8 mouse cellular contexts compared by ENCODE assay signal in genomic region chr1:120115671-120116081, GRCm38 (mm10). TPM values are rescaled to one million over a fixed set of nuclear protein-coding genes. Genes with fewer than 3 reads are reported as not detected.
A peak's percentile ranks its signal among the peaks of the same experiment; 100 is the strongest.
DNase-seq lines count a peak whose midpoint lies in the region; ATAC-seq lines count a peak whose summit lies in the region.
"Had no signal": no experiment of that assay in that cellular context is flagged by ENCODE, and none has a peak within 500 bp of the region (broad histone marks: within the 10 kb centered on the region; RNA-seq: fewer than 3 reads in every experiment).

No protein-coding gene starts in this region.

- no peak overlapping the region for H3K9ac ChIP-seq in hindbrain, embryonic 15.5 days
- H3K9ac ChIP-seq: lung, embryonic 15.5 days had no signal

- H3K36me3 ChIP-seq in hindbrain, embryonic 15.5 days = peaks cover 12% of the 10 kb centered on the region

- intact Hi-C loops in left cerebral cortex, postnatal 14 days (cut with DNase I) = no loop called here

- H3K4me1 ChIP-seq in hindbrain, embryonic 15.5 days (replicated peaks) = peaks cover 34% of the 10 kb centered on the region

- no peaks in the 10 kb centered on the region for H3K27me3 ChIP-seq in hindbrain, embryonic 15.5 days
- H3K27me3 ChIP-seq: lung, embryonic 15.5 days had no signal

- H3K4me3 ChIP-seq in hindbrain, embryonic 15.5 days = no peak overlapping the region
- H3K4me3 ChIP-seq: lung, embryonic 15.5 days had no signal

- peak; percentile 67 for DNase-seq in adrenal gland, postnatal 25 days
- DNase-seq in cerebellum, adult 11-12 months = peak; percentile 88
- peak; percentile 65 to 83 for DNase-seq in frontal cortex, postnatal 14 days (ENCODE audit: low spot score in 2 of 2)
- DNase-seq in left cerebral cortex, postnatal 14 days (ENCODE audit: low spot score in 2 of 2) = peak; percentile 73 to 87
- peak; percentile 44 for DNase-seq in skeletal muscle tissue, adult 2 months (ENCODE audit: low read depth, low spot score)
- no peak for DNase-seq in urinary bladder, adult 2 months (ENCODE audit: low spot score)

- H3K9me3 ChIP-seq in hindbrain, embryonic 15.5 days = no peaks in the 10 kb centered on the region
- H3K9me3 ChIP-seq: lung, embryonic 15.5 days had no signal

- WGBS in hindbrain, embryonic 15.5 days = 68% methylated on average over 9 of the region's 9 CpGs

- H3K27ac ChIP-seq in hindbrain, embryonic 15.5 days (replicated peaks) = peak overlapping the region; percentile 89
- H3K27ac ChIP-seq: lung, embryonic 15.5 days had no signal

- peak overlapping the region; percentile 29 for H3K4me2 ChIP-seq in hindbrain, embryonic 15.5 days
- H3K4me2 ChIP-seq: lung, embryonic 15.5 days had no signal

- peak; percentile 90 for ATAC-seq in hindbrain, embryonic 15.5 days (ENCODE audit: low FRiP score, low read depth)

RNA-seq across cellular contexts. Expression of gene Dbi, which starts 5.2 kb away (rescaled TPM):
- 791 and 964 TPM in 2 replicates for total RNA-seq in adrenal gland, postnatal 25 days (2021)
- polyA plus RNA-seq in hindbrain, embryonic 15.5 days (2015; fragmentation: Nextera tagmentation; extraction: Ambion mirVana) = 1,624 and 1,630 TPM in 2 replicates
- 100 to 1,000 TPM; 281 to 285 TPM for total RNA-seq in left cerebral cortex, postnatal 14 days (2021)
- 364 and 515 TPM in 2 replicates for polyA plus RNA-seq in urinary bladder, adult 2 months (2012; rRNA removed)

RNA-seq across cellular contexts. Expression of gene 3110009E18Rik, which starts 5.3 kb away (rescaled TPM):
- total RNA-seq in adrenal gland, postnatal 25 days (2021) = 13.2 and 14.5 TPM in 2 replicates
- polyA plus RNA-seq in hindbrain, embryonic 15.5 days (2015; fragmentation: Nextera tagmentation; extraction: Ambion mirVana) = 13.5 and 15.3 TPM in 2 replicates
- 1 to 10 TPM; 4.8 to 8.8 TPM for total RNA-seq in left cerebral cortex, postnatal 14 days (2021)
- polyA plus RNA-seq in urinary bladder, adult 2 months (2012; rRNA removed) = 8.1 and 9.5 TPM in 2 replicates

RNA-seq across cellular contexts. Expression of gene Tmem37, which starts 41.8 kb away (rescaled TPM):
- total RNA-seq in adrenal gland, postnatal 25 days (2021) = 9.2 and 10.3 TPM in 2 replicates
- 7.6 and 9.8 TPM in 2 replicates for polyA plus RNA-seq in hindbrain, embryonic 15.5 days (2015; fragmentation: Nextera tagmentation; extraction: Ambion mirVana)
- 1 to 10 TPM; 1.7 to 1.8 TPM for total RNA-seq in left cerebral cortex, postnatal 14 days (2021)
- polyA plus RNA-seq in urinary bladder, adult 2 months (2012; rRNA removed) = 6.6 and 7.6 TPM in 2 replicates
